Mouse (Mus musculus) kidney, embryonic 15.5 days (tissue): ENCODE data around the gene Dph2. TPM values are rescaled to one million over a fixed set of nuclear protein-coding genes. Genes with fewer than 3 reads are reported as not detected.

Experiments used
- ATAC-seq: fragments of 200-750 bp; cut with Nextera tagmentation; replicated peaks from 2 replicates; pipeline ENCODE4 v1.8.0; 2017; ENCODE audit warnings: moderate TSS enrichment; ENCODE audit not compliant: low FRiP score
- H3K27ac ChIP-seq: fragments of 300-500 bp; sonication (generic); 2 replicates; pipeline ENCODE4 v1.5.1; 2015; ENCODE audit warnings: mild to moderate bottlenecking, inconsistent platforms
- H3K27me3 ChIP-seq: fragments of 300-500 bp; sonication (generic); 2 replicates; pipeline ENCODE4 v1.6.1; 2015; ENCODE audit warnings: inconsistent platforms
- H3K36me3 ChIP-seq: fragments of 300-500 bp; sonication (generic); 2 replicates; pipeline ENCODE4 v1.6.1; 2015; ENCODE audit warnings: inconsistent platforms
- H3K4me1 ChIP-seq: fragments of 300-500 bp; sonication (generic); 2 replicates; pipeline ENCODE4 v1.6.1; 2015; ENCODE audit warnings: inconsistent platforms
- H3K4me2 ChIP-seq: fragments of 300-500 bp; sonication (generic); 2 replicates; pipeline ENCODE4 v1.6.1; 2015; ENCODE audit warnings: moderate library complexity, mild to moderate bottlenecking, inconsistent platforms
- H3K4me3 ChIP-seq: fragments of 300-500 bp; sonication (generic); replicated peaks from 2 replicates; pipeline ENCODE4 v1.5.1; 2015; ENCODE audit warnings: mild to moderate bottlenecking, inconsistent platforms
- H3K9ac ChIP-seq: fragments of 300-500 bp; sonication (generic); 2 replicates; pipeline ENCODE4 v1.6.1; 2015; ENCODE audit warnings: mild to moderate bottlenecking, inconsistent platforms
- H3K9me3 ChIP-seq: fragments of 300-500 bp; sonication (generic); replicated peaks from 2 replicates; pipeline ENCODE4 v1.6.1; 2016; ENCODE audit warnings: inconsistent platforms
- WGBS: fragments of 180-500 bp; shearing (Covaris S2); methylation state at CpG from one replicate; pipeline ENCODE4 v1.1.7; 2015; ENCODE audit warnings: mixed read lengths; 5-methylcytosine and 5-hydroxymethylcytosine counted together
- polyA plus RNA-seq: library from polyadenylated mRNA; unstranded; fragments of >200 nt; fragmentation: Nextera tagmentation; extraction: Ambion mirVana; gene quantifications from 2 replicates; pipeline ENCODE4 v1.2.1, GENCODE M21; 2015

The Dph2 gene
- polyA plus RNA-seq, 1 experiment from 2014 or later = 21.2 TPM

DNA sequence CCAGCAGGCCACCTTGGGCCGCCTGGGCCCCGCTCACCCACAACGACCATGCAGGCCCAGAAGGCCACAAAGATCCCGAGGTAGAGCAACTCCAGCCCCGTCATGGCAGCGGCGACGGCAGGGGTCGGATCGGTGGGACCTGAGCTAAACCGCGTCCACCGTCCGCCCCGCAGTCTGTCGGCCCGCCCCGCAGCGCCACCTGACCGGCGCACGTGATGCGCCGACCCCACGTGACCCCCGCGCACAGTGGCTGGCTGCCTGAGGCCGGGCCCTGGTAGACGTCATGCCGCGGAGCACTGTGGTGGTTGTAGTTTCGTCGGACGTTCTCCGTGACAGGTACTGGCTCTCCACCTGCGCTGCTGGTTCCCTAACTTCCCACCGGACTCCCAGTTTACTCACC, 4.7 kb downstream of the Dph2 start, which contains the start of gene Atp6v0b:
Atp6v0b (minus strand) TSS at position 201 of the 400 bp plus-strand sequence.
- H3K36me3 ChIP-seq = peaks cover 37% of the 10 kb centered on the region
- H3K9ac ChIP-seq = peak within 1 kb of the TSS; percentile 92
- WGBS = under 1% methylated on average over 37 of the region's 37 CpGs
- peak within 1 kb of the TSS; percentile 94 for H3K4me2 ChIP-seq
- peaks cover 53% of the 10 kb centered on the region for H3K4me1 ChIP-seq
- H3K9me3 ChIP-seq = no peaks in the 10 kb centered on the region
- H3K27ac ChIP-seq = peak within 1 kb of the TSS; percentile 68
- ATAC-seq = peak; percentile 89
- H3K4me3 ChIP-seq = peak within 1 kb of the TSS; percentile 99
- H3K27me3 ChIP-seq = no peaks in the 10 kb centered on the region

DNA sequence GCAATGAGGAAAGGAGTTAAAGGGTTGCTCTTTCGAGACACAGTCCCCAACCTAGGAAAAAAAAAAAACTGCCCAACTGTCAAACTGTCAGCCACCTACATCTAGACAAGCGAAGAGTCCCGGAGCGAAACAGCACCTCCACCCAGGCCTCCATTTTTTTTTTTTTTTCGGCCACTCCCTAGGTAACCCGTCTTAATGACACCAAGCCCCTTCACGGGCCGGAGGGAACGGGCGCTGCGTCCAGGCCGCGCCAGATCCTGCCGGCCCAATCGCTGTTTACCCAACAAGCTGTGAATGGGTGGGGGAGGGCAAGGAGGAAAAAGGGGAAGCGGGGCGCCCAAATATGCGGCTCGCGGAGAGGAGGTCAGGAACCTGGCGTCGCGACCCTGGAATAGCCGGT, 5.2 kb downstream of the Dph2 start:
- H3K9ac ChIP-seq = peak overlapping the region; percentile 92
- ATAC-seq = peak; percentile 2; the same call in 1 of the 2 replicates
- H3K4me1 ChIP-seq = peaks cover 53% of the 10 kb centered on the region
- H3K27ac ChIP-seq = peak overlapping the region; percentile 68
- peak overlapping the region; percentile 94 for H3K4me2 ChIP-seq
- no peaks in the 10 kb centered on the region for H3K27me3 ChIP-seq
- peak overlapping the region; percentile 99 for H3K4me3 ChIP-seq
- WGBS = 2% methylated on average over 24 of the region's 24 CpGs
- H3K36me3 ChIP-seq = peaks cover 37% of the 10 kb centered on the region
- H3K9me3 ChIP-seq = no peaks in the 10 kb centered on the region

DNA sequence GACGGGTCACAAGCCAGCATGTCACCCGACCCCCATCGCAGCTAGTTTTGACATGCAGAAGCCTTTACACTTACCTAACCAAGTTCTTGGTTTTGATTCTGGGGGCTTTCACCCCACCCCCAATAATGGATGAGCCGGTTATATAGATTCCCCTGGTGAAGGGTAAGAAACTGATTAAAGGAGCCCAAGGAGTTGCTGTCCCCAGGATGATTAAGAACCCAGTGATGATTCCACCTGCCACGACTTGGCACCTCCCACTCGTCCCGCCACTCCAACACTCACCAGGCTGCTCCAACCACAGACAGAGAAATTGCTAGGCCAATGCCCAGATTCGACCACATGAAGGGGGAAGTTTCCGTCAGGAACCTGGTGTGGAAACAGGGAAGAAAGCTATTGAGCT, 5.8 kb downstream of the Dph2 start:
- H3K4me1 ChIP-seq = peaks cover 52% of the 10 kb centered on the region
- WGBS = 78% methylated on average over 9 of the region's 9 CpGs

GRCm38 (mm10) chr4:117885093-117885492, 6.7 kb downstream of the Dph2 start:
- ATAC-seq = no peak
- whole genome bisulfite sequencing = 93% methylated on average over 10 of the region's 10 CpGs
- H3K4me3 ChIP-seq = no peak overlapping the region

More for the DNA sequence above, 5.8 kb downstream of the Dph2 start:
- Histone ChIP-seq H3K9ac (peak overlapping the region; percentile 92; the same call in 1 of the 2 replicates), H3K4me2 (peak overlapping the region; percentile 94), H3K36me3 (peaks cover 42% of the 10 kb centered on the region), H3K4me3 (peak overlapping the region; percentile 99), H3K27me3 (no peaks in the 10 kb centered on the region), H3K27ac (no peak overlapping the region), H3K9me3 (no peaks in the 10 kb centered on the region)
- ATAC-seq = no peak

DNA sequence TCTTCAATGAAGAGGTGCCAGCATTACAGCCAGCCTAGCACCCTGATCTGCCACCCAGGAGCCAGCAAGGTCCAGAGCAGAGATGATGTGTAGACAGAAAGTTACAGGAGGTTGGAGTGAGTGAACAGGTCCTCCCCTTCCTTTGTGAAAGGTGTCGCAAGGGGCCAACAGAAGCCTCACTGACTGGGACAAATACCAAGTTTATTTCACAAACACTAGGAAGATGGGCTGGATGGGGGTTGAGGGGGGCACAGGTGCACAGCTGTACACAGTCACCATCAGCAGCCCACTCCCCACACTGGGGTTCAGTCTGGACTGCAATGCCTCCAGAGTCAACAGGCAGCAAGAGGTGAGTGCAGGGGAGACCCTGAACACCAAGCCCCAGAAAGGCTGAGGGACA, 7.7 kb downstream of the Dph2 start:
- Histone ChIP-seq H3K9ac (0 out of 2 replicates have a peak overlapping the region, but pooled peaks have one; percentile 86), H3K4me2 (peak overlapping the region; percentile 84), H3K27ac (no peak overlapping the region), H3K9me3 (no peaks in the 10 kb centered on the region), H3K4me3 (peak overlapping the region; percentile 80), H3K4me1 (peaks cover 48% of the 10 kb centered on the region), H3K36me3 (peaks cover 42% of the 10 kb centered on the region), H3K27me3 (no peaks in the 10 kb centered on the region)
- 100% methylated on average over 1 of the region's 1 CpGs for WGBS
- no peak for ATAC-seq

More at GRCm38 (mm10) chr4:117885093-117885492, 6.7 kb downstream of the Dph2 start:
- Histone ChIP-seq H3K4me2 (no peak overlapping the region), H3K27ac (no peak overlapping the region), H3K9ac (no peak overlapping the region), H3K4me1 (peaks cover 48% of the 10 kb centered on the region), H3K27me3 (no peaks in the 10 kb centered on the region), H3K36me3 (peaks cover 44% of the 10 kb centered on the region), H3K9me3 (no peaks in the 10 kb centered on the region)

GRCm38 (mm10) chr4:117882701-117883691, 8.8 kb downstream of the Dph2 start, which contains the start of gene B4galt2:
TSS of gene B4galt2 (minus strand) at chr4:117883487.
- peaks cover 54% of the 10 kb centered on the region for H3K4me1 ChIP-seq
- H3K9me3 ChIP-seq = no peaks in the 10 kb centered on the region
- peak within 1 kb of the TSS; percentile 86 for H3K9ac ChIP-seq
- peak within 1 kb of the TSS; percentile 71 for H3K27ac ChIP-seq
- H3K4me3 ChIP-seq = peak within 1 kb of the TSS; percentile 80
- H3K27me3 ChIP-seq = no peaks in the 10 kb centered on the region
- H3K36me3 ChIP-seq = peaks cover 49% of the 10 kb centered on the region
- ATAC-seq = peak; percentile 41
- H3K4me2 ChIP-seq = peak within 1 kb of the TSS; percentile 84
- WGBS = under 1% methylated on average over 94 of the region's 103 CpGs

GRCm38 (mm10) chr4:117878703-117879102, 13.1 kb downstream of the Dph2 start:
- Histone ChIP-seq H3K27ac (no peak overlapping the region), H3K4me2 (no peak overlapping the region), H3K9ac (no peak overlapping the region), H3K27me3 (no peaks in the 10 kb centered on the region), H3K9me3 (no peaks in the 10 kb centered on the region), H3K4me1 (peaks cover 23% of the 10 kb centered on the region), H3K36me3 (peaks cover 70% of the 10 kb centered on the region), H3K4me3 (no peak overlapping the region)
- no peak for ATAC-seq
- WGBS = 59% methylated on average over 5 of the region's 5 CpGs

GRCm38 (mm10) chr4:117878301-117878700, 13.5 kb downstream of the Dph2 start:
- Histone ChIP-seq H3K4me3 (no peak overlapping the region), H3K9me3 (no peaks in the 10 kb centered on the region), H3K27me3 (no peaks in the 10 kb centered on the region), H3K4me1 (peaks cover 20% of the 10 kb centered on the region), H3K4me2 (no peak overlapping the region), H3K36me3 (peaks cover 74% of the 10 kb centered on the region), H3K27ac (no peak overlapping the region), H3K9ac (no peak overlapping the region)
- ATAC-seq = no peak
- 48% methylated on average over 10 of the region's 10 CpGs for WGBS

- 84% methylated on average over 9 of the region's 9 CpGs for WGBS
- H3K27ac ChIP-seq = no peak overlapping the region
Measured at GRCm38 (mm10) chr4:117873615-117874014, 18.2 kb downstream of the Dph2 start.

GRCm38 (mm10) chr4:117872471-117872886, 19.4 kb downstream of the Dph2 start, which contains the start of gene Ccdc24:
TSS of gene Ccdc24 (minus strand) at chr4:117872557.
- H3K4me2 ChIP-seq = peak within 1 kb of the TSS; percentile 64
- H3K9ac ChIP-seq = peak within 1 kb of the TSS; percentile 29
- peak; percentile 54 for ATAC-seq
- peaks cover 40% of the 10 kb centered on the region for H3K36me3 ChIP-seq
- WGBS = 4% methylated on average over 14 of the region's 14 CpGs
- no peaks in the 10 kb centered on the region; the same call in 1 of the 2 replicates for H3K27me3 ChIP-seq
- H3K27ac ChIP-seq = peak within 1 kb of the TSS; percentile 1; the same call in 1 of the 2 replicates
- H3K4me1 ChIP-seq = peaks cover 26% of the 10 kb centered on the region
- peak within 1 kb of the TSS; percentile 27 for H3K4me3 ChIP-seq
- no peaks in the 10 kb centered on the region for H3K9me3 ChIP-seq

More at GRCm38 (mm10) chr4:117873615-117874014, 18.2 kb downstream of the Dph2 start:
- Histone ChIP-seq H3K4me2 (no peak overlapping the region), H3K4me1 (peaks cover 20% of the 10 kb centered on the region), H3K36me3 (peaks cover 51% of the 10 kb centered on the region), H3K9ac (no peak overlapping the region), H3K4me3 (no peak overlapping the region), H3K27me3 (no peaks in the 10 kb centered on the region), H3K9me3 (no peaks in the 10 kb centered on the region)
- ATAC-seq = no peak

GRCm38 (mm10) chr4:117871787-117872186, 20.0 kb downstream of the Dph2 start:
- H3K36me3 ChIP-seq = peaks cover 33% of the 10 kb centered on the region
- H3K4me1 ChIP-seq = peaks cover 33% of the 10 kb centered on the region
- H3K9me3 ChIP-seq = no peaks in the 10 kb centered on the region
- no peak overlapping the region for H3K27ac ChIP-seq
- ATAC-seq = 0 out of 2 replicates have a peak, but pooled peaks have one; percentile 6
- WGBS = 48% methylated on average over 7 of the region's 7 CpGs
- no peaks in the 10 kb centered on the region; the same call in 1 of the 2 replicates for H3K27me3 ChIP-seq
- peak overlapping the region; percentile 64 for H3K4me2 ChIP-seq
- H3K9ac ChIP-seq = no peak overlapping the region
- H3K4me3 ChIP-seq = no peak overlapping the region

GRCm38 (mm10) chr4:117870437-117870836, 21.4 kb downstream of the Dph2 start:
- H3K4me3 ChIP-seq = no peak overlapping the region
- no peak overlapping the region for H3K27ac ChIP-seq
- no peaks in the 10 kb centered on the region; the same call in 1 of the 2 replicates for H3K27me3 ChIP-seq
- H3K9me3 ChIP-seq = no peaks in the 10 kb centered on the region
- no peak overlapping the region for H3K4me2 ChIP-seq
- 38% methylated on average over 1 of the region's 1 CpGs for WGBS
- no peak for ATAC-seq
- H3K36me3 ChIP-seq = peaks cover 21% of the 10 kb centered on the region
- no peak overlapping the region for H3K9ac ChIP-seq
- H3K4me1 ChIP-seq = peaks cover 46% of the 10 kb centered on the region
